Mouse (Mus musculus): ENCODE data around the gene Dcaf8.

The Dcaf8 gene

GRCm38 (mm10) chr1:172147835-172148278 lies at the start of gene Dcaf8:
Gene Dcaf8 (plus strand): TSS chr1:172148084.
- in situ Hi-C loops (cut with MboI, MseI), result loop anchor here (5.0 to 10.0 kb wide), 2 partner anchors 164 to 167 kb away; no protein-coding TSS in a partner anchor

- in situ Hi-C loops (cut with MboI, MseI), result no loop called here
These were observed 48.4 kb upstream of the Dcaf8 start for GRCm38 (mm10) chr1:172099325-172100033.

- in situ Hi-C loops (cut with MboI, MseI), result no loop called here
These were observed 44.3 kb upstream of the Dcaf8 start for GRCm38 (mm10) chr1:172103619-172104018.

- in situ Hi-C loops (cut with MboI, MseI), result no loop called here
These were observed 42.8 kb upstream of the Dcaf8 start for GRCm38 (mm10) chr1:172105101-172105500.

DNA sequence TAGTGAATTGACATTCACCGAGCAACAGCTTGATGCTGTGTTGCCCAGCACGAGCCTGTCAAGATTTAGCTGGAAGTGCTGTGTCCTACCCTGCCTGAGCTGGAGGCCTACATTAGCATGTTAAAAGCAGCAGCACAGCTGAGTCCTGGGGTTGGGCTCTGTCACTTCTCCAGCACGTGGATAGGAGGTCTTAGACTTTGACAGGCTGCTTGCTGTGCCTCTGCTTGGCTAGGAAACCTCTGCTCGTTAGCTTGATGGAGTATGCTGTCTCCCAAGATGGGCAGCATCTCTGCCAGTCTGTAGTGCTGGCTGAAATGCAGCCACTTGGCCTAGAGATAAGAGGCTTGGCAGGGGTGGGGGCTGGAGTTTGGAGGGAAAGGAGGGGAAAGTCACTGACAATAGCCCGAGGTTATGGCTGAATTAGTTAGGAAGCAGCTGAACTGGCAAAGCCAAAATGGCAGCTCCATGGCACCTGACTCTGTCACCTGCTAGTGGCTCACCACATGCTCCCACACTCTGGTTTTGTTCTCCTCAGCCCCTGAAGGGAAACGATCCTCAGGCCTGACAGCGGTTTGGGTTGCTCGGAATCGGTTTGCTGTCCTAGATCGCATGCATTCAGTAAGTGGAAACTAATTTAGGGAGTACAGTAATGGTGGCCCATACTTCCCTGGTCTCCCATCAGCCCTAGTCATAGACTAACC lies 40.0 kb upstream of the Dcaf8 start:
- in situ Hi-C loops (cut with MboI, MseI), result no loop called here

GRCm38 (mm10) chr1:172116948-172117347 lies 30.9 kb upstream of the Dcaf8 start:
- in situ Hi-C loops (cut with MboI, MseI), result loop anchor here in 1 of 2 experiments (5.0 kb wide), 1 partner anchor 195 kb away; no protein-coding TSS in a partner anchor

GRCm38 (mm10) chr1:172119100-172119499 lies 28.8 kb upstream of the Dcaf8 start:
- in situ Hi-C loops (cut with MboI, MseI), result loop anchor here in 1 of 2 experiments (5.0 kb wide), 1 partner anchor 193 kb away; no protein-coding TSS in a partner anchor

GRCm38 (mm10) chr1:172119720-172120119 lies 28.2 kb upstream of the Dcaf8 start:
- in situ Hi-C loops (cut with MboI, MseI), result loop anchor here in 1 of 2 experiments (5.0 kb wide), 1 partner anchor 193 kb away; no protein-coding TSS in a partner anchor

GRCm38 (mm10) chr1:172122671-172123070 lies 25.2 kb upstream of the Dcaf8 start:
- in situ Hi-C loops (cut with MboI, MseI), result no loop called here

DNA sequence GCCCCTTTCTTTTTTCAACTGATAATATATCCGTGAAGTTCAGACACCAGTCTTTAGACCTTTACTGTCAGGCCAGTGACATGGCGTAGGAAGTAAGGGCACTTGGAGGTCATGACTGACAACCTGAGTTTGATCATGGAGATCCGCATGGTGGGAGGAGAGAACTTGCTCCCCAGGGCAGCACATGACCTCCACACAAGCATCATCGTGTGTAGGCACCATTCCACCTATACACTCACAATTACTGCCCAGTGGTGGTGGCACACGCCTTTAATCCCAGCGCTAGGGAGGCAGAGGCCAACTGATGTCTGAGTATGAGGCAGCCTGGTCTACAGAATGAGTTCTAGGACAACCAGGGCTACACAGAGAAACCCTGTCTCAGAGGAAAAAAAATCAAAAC lies 23.3 kb upstream of the Dcaf8 start:
- in situ Hi-C loops (cut with MboI, MseI), result no loop called here

DNA sequence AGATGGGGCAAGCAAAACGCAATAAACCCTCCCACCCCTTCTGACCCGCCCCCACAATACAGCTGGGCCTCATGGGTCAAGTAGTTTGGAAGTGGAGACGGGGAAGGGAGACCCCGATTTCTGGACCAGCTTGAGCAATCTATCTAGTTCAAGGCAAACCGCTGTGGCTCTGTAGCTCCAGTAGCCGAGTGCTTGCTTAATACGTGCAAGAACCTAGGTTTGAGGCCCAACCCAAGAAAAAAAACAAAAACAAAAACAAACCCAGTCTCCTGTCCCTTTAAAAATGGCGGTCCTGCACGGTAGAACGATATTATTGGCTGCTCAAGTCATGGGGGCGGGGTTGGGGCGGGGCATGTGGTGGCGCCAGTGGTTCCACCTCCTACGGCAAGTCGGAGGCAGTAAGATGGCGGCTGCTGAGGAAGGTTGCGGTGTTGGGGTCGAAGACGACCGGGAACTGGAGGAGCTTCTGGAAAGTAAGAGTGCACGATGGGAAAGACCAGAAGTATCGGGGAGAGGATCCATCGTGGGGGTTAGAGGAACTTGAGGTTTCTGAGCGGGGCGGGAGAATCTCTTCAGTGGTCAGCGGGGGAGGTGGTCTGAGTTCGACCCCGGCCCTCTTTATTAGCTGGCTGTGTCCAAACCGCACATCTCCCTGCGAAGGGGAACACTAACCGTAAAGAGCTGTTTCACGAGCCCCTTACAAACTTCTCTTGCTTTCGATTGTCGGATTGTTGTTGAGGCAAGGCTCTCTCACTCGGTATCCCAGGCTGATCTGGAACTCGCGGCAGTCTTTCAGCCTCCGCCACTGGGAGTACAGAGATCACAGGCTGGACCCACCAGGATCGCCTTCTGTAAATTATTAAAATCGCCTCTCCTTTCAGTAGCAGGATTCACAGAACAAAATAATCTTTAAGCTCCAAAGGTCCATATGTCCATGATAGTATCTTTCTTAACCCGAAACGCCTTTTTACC lies 21.2 kb upstream of the Dcaf8 start, which contains the start of gene Pex19:
Gene Pex19, plus strand, starts transcription at position 380 of the 972 bp plus-strand sequence.
- in situ Hi-C loops (cut with MboI, MseI), result no loop called here

GRCm38 (mm10) chr1:172127487-172127886 lies 20.4 kb upstream of the Dcaf8 start:
- in situ Hi-C loops (cut with MboI, MseI), result no loop called here

DNA sequence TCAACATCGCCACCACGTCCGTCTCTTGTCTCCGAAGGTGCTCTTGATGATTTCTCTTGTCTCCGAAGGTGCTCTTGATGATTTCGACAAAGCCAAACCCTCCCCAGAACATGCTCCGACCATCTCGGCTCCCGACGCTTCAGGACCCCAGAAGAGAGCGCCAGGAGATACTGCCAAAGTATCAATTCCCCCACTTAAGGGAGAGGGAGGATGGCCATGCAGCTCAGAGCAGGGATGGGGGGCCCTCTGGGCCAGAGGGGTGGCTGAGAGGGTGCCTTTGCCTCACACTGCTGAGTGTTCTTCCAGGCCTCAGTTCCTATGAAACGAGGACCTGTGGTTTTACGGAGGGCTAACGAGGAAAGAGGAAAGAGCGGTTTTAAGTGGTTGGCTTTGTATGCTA lies 19.3 kb upstream of the Dcaf8 start:
- in situ Hi-C loops (cut with MboI, MseI), result no loop called here

DNA sequence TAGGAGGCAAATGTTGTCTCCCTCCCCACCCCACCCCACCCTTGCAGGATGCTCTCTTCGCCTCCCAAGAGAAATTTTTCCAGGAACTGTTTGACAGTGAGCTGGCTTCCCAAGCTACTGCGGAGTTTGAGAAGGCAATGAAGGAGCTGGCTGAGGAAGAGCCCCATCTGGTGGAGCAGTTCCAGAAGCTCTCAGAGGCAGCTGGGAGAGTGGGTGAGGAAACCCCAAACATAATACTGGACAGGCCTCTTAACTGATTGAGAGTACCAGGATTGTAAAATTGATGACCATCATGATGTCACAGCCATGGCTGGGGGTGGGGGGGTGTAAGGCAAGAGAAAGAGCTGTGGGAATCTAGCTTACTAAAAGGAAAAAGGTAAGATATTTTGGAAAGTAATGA lies 18.8 kb upstream of the Dcaf8 start:
- in situ Hi-C loops (cut with MboI, MseI), result no loop called here

- in situ Hi-C loops (cut with MboI, MseI), result no loop called here
These were observed 18.1 kb upstream of the Dcaf8 start for GRCm38 (mm10) chr1:172129780-172130179.

- in situ Hi-C loops (cut with MboI, MseI), result no loop called here
These were observed 15.6 kb upstream of the Dcaf8 start for GRCm38 (mm10) chr1:172132319-172132718.

DNA sequence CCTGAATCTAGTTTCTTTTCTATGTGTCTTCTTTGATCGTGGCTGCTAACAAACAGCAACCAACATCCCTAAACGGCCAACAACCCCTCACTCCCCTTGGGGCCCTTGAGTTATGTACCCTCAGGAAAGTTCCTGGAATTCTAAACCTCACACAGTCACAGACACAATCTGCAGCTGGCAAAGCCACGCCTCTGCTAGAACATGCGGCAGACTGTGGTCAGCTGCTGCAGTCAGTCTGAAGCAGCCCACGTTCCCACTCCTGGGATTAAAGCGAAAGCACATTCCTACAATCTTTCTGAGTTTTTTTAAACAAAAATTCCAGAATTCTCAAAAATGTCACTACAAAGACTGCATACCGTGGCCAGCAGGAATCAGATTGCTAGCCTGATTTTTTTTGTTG lies 14.3 kb upstream of the Dcaf8 start:
- in situ Hi-C loops (cut with MboI, MseI), result no loop called here

DNA sequence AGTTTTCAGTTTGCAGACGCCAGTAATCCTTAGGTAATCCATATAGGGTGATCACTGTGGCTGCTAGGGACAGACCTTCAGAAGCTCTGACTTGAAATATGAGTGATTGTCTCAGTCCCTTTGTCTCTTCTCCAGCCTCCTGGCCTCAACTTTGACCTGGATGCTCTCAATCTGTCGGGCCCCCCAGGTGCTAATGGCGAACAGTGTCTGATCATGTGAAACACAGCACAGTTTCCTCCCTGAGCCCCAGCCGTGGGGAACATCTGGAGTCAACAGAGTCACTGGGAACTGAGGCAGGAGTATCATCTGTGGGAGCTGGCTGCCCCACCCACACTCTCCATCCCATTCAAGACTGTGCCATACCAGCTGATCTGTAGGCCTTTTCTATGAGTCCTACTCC lies 13.8 kb upstream of the Dcaf8 start:
- in situ Hi-C loops (cut with MboI, MseI), result no loop called here

DNA sequence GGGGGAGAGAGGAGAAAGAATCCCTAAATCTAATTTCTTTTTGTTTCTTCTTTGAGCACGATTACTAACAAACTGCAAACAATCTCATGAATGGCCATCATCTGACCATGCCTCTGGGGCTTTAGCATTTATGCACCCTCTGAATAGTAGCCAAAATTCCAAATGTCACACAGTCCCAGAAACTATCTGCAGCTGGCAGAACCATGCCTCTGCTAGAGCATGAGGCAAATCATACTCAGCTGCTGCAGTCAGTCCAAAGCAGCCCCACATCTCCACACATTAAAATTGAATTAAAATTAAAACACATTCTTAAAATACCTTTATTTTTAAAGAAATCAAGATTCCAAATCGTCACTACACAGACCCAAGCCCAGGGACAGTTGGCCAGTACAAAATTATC lies 7.7 kb upstream of the Dcaf8 start:
- in situ Hi-C loops (cut with MboI, MseI), result loop anchor here in 1 of 2 experiments (10.0 kb wide), 1 partner anchor 175 kb away; no protein-coding TSS in a partner anchor

DNA sequence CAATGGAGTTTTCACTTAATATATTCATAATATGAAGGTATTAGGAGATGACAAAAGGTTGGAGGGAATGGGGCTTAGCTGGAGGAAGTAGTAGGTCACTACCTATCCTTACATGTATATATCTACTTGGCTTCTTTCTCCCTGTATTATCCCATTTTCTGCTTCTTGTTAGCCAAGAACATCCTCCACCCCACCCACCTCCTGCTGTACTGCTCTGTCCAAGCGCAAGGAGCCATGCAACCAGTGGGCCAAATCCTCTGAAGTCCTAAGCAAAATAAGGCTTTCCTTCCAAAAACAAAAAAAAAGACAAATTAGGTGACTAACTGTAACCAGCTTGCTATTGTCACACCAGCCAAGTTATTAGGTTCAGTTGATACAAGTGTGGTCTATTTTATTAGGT lies 7.1 kb upstream of the Dcaf8 start:
- in situ Hi-C loops (cut with MboI, MseI), result loop anchor here in 1 of 2 experiments (10.0 kb wide), 1 partner anchor 174 kb away; no protein-coding TSS in a partner anchor

- in situ Hi-C loops (cut with MboI, MseI), result loop anchor here in 1 of 2 experiments (10.0 kb wide), 1 partner anchor 173 kb away; no protein-coding TSS in a partner anchor
These were observed 6.4 kb upstream of the Dcaf8 start for GRCm38 (mm10) chr1:172141529-172141928.
